Mouse (Mus musculus) CH12F3 (cell line): ENCODE measurements around the gene Ly6g6d.

Experiments
- in situ Hi-C: fragments of 300-500 bp; cut with MboI; formaldehyde crosslinking; loops from 2 replicates; pipeline ENCODE4 v1.14.3; 2020; ENCODE audit warnings: low sequenced_read_pairs

The Ly6g6d gene

DNA sequence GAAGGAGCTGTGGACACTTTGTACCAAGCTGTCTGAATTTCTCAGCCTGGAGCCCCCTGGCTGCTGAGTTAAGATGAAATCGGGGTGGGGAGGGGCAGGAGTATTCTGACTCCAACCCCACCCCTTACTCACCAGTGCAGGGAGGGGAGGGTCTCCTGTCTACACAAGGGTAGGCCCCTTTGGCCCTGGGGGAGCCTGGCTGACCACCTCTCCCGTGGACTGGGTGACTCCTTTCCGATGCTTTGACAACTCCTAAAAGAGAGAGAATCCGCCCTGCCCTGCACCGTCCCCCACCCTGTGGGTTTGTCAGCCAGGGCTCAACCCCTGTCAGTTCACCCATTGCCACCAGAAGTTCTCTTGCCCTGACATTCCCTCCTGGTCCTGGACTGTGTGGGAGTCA is 51.7 kb downstream of the Ly6g6d start:
- in situ Hi-C loops: no loop called here

DNA sequence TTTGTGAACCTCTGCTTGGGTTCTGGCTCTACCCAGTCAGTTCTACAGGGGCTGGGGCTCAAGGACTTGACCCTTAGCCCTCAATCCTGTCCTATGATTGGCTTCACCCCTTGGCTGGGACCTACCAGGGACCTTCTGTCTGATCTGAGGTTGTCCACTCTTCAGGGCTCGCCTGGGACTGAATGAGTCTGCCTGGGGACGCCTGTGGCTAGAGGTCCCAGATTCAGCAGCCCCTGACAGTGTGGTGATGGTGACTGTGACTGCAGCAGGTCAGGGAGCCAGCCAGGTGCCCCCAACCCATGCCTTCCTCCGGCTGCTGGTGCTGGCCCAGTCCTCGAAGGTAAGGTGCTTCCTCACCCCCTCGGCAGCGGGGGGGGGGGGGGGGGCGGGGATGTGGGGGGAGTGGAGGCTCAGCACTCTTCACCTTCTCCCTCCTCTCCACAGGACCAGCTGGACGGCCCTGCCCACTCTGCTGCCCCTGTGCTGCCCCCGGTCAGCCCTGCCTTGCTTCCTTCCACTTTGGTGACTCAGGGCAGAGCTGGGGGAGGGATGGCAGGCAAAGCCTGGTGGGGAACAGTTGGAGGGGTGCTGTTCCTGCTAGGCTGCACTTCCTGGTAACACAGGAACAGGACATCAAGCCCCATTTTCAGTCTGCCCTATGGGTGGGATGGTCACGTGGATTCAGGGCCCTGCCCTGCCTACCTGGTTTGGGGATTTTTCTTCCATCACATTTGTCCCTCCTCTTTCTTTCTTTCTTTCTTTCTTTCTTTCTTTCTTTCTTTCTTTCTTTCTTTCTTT is 53.0 kb downstream of the Ly6g6d start:
- in situ Hi-C loops: no loop called here

DNA sequence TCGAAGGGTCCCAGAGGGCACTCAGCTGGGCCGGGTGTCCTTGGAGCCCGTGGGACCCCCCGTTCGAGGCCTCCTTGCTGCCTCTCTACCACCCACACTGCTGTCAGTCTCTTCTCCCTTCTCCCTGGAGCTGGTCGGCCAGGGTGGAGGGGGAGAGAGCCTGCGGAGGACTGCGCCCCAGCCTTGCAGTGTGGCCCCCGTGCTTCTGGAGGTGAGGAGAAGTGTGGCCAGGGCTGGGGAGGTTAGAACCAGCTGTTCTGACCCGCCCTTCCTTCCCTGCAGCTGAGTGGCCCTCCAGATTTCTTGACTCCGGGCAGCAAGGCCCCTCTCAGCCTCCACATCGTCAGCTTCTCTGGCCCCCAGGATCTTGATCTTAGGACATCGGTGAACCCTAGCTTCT is 53.6 kb downstream of the Ly6g6d start:
- in situ Hi-C loops: no loop called here

DNA sequence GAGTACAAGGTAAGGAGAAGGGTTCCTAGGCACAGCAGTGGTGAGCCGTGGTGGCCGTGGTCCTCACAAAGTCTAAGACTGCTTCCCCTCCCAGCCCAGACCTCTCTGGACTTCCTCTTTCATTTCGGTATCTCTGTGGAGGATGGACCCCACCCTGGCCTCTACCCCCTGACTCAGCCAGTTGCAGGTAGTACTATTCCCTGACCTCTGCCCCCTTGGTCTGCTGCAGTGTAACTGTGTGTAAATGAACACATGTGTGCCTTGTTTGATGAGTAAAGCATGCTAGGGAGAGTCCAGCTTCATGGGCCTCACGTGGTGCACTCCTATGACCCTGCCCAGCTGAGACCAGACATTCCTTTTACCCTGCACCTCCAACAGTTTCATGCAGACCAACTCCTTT is 54.1 kb downstream of the Ly6g6d start:
- in situ Hi-C loops: no loop called here

DNA sequence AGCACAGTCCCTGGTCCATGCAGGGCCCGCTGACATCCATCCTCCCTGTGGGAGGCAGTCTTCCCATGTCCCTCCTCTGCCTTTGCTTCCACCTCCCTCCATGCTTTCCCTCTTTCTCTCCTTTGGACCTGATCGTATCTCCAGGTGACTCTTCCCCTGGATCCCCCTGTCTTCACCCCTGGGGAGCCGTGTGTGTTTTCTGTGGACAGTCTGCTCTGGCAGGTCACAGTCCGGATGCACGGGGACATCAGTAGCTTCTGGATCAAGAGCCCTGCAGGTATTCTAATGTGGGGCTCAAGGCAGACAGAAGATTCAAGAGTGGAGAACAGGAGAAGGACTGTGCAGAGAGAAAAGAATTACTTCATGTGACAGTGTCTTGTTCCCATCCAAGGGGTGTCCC is 54.6 kb downstream of the Ly6g6d start:
- in situ Hi-C loops: no loop called here

DNA sequence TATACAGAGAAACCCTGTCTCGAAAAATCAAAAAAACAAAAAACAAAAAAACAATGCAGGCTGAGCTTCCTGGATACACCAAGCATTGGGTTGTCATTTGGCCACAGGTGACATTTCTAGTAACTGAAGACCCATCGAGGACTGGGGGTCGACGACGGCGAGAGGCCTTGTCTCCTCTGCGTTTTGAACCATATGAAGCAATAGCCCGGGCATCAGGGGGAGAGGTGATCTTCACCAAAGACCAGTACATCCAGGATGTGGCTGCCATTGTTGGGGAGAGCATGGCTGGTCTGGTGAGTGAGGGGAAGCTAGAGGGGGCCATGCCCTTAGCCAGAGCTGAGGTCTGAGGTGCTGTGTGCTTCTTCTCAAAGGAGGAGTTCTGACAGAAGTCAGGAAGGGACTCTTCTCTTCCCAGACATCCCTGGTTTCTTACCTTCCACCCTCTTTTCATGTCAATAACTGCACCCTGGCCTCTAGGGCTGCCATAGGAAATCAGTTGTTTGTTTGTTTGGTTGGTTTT is 55.3 kb downstream of the Ly6g6d start:
- in situ Hi-C loops: no loop called here

DNA sequence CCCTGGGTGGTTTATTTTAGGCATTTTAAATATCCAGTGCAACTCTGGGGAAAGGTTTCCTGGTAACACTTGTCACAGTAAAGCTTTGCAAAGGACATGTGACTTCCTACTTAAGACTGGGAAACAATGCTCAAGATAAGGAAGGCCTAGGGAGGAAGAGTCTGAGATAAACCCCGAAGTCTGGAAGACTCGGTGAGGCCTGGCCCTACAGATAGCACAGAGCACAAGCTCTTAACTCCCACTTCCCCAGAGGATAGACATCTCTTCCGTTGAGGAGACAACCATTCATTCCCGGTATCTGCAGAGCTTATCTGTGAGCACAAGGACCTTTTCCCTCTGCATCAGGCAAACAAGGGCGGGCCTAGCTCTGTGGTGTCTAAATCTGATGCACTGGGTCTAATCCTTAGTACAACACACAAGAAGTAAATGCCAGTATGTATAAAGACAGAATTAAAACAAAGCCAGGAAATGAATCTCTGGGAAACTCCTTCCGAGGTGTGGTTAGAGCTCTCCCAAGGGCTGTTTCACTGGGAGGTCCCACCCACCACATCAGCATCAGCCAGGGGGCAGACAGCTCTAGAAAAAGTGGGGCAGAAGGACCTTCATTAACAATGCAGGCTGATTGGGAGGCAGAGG is 55.9 kb downstream of the Ly6g6d start:
- in situ Hi-C loops: no loop called here
